Mouse (Mus musculus) cerebellum, adult 11 months (tissue): ENCODE data around the gene Srp54a.
"Not testable (repeated sequence)": the region's sequence is repeated elsewhere in the genome, so short reads cannot be mapped to it uniquely, and the experiment has no call there.

Source experiments
- DNase-seq: peaks from one replicate; pipeline ENCODE4 v3.0.0; 2022

The Srp54a gene

GRCm38 (mm10) chr12:55135540-55135939 lies 55.5 kb downstream of the Srp54a start:
- DNase-seq, result not testable (repeated sequence)

DNA sequence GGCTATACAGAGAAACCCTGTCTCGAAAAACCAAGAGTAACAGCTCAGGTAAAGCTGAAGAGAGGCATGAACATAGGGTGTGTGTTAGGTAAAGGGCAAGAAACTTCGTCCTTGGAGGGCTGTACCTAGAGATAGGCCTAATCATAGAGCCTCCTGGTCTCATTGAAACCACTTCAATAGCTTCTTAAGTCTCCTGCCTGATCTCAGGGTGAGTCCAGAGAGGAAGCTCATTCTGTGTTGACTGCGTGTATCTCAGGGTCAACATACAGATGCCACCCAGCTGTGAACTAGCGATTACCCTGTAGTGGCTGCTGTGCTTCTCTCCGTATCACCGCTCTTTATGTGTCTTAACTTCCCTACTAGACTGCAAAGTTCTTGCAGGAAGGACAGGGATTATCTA lies 57.8 kb downstream of the Srp54a start:
- DNase-seq, result not testable (repeated sequence)

DNA sequence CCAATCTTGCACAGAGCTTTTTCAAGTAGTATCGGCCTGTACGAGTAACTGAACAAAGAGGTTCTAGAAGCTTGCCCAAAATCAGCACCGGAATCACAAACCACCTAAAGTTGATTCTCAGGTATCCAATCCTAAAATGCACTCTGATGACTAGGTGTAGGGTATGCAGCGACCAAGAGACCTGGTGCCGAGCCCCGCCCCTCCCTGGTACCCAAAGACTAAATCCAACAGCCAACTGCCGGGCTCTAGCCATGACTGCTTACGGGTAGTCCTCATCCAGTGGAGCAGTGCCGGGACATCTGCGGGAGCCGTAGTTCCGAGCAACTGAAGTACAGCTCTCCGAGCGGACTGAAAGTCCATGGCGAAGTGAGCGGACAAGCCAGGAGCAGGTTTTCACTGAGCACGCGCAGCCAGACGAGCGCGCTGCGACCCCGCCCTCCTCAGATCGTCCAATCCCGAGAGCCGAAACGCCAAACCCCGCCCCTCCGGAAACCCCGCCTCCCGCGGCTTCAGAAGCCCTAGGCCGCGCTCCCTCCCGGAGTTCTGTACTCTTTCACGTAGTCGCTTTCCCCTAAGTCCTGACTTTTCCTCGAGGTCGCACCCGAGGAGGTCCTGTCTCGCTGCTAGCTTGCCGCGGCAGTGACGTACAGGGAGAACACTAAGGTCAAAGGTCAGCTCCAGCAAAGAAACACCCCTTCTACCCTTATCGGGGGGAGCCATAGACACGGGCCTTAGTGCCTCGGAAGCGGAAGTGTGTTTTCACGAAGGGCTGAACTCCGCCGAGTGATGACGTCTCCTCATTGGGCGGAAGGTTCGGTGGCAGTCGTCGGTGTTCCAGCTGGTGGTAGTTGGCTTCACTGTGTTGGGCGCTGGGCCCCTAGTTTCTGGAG lies 74.7 kb downstream of the Srp54a start, which contains the start of gene Srp54b:
Srp54b (plus strand) TSS at position 546 of the 890 bp plus-strand sequence.
- not testable (repeated sequence) for DNase-seq

- not testable (repeated sequence) for DNase-seq
Measured at GRCm38 (mm10) chr12:55155449-55155783, 75.4 kb downstream of the Srp54a start.
